Comparison of ENCODE assay signal across 8 mouse cellular contexts in genomic region chr3:103140095-103140838, GRCm38 (mm10). TPM values are rescaled to one million over a fixed set of nuclear protein-coding genes. Genes with fewer than 3 reads are reported as not detected.
DNase-seq lines count a peak whose midpoint lies in the region; ATAC-seq and TF ChIP-seq lines count a peak whose summit lies in the region.
"Not testable (repeated sequence)": the region's sequence is repeated elsewhere in the genome, so short reads cannot be mapped to it uniquely, and the experiment has no call there.

No protein-coding gene starts in this region.

- WGBS in heart, embryonic 11.5 days (ENCODE audit: insufficient replicate concordance): 28% methylated on average over 11 of the region's 11 CpGs
- WGBS in kidney, adult 2 months: 33% methylated on average over 11 of the region's 11 CpGs
- WGBS in spleen, adult 2 months: 17% methylated on average over 11 of the region's 11 CpGs

- peak overlapping the region; percentile 55 for H3K4me3 ChIP-seq in erythroblast, embryonic 14.5 days (replicated peaks)
- H3K4me3 ChIP-seq in heart, embryonic 11.5 days (ENCODE audit: low read depth, low read length): peak overlapping the region; percentile 21; the same call in 1 of the 2 replicates
- H3K4me3 ChIP-seq in kidney, adult 2 months (ENCODE audit: insufficient read depth, low read depth, low read length): peak overlapping the region; percentile 12; the same call in 1 of the 2 replicates
- H3K4me3 ChIP-seq in spleen, adult 2 months (ENCODE audit: extremely low read depth, insufficient read depth, insufficient read length): peak overlapping the region; percentile 28; the same call in 1 of the 2 replicates

- H3K9me3 ChIP-seq in erythroblast, embryonic 14.5 days (ENCODE audit: control insufficient read depth, low read length); heart, embryonic 11.5 days (replicated peaks; ENCODE audit: control insufficient read depth, low read length): not testable (repeated sequence)

- peak overlapping the region; percentile 74 for H3K27ac ChIP-seq in heart, embryonic 11.5 days (ENCODE audit: low read depth, low read length)
- peak overlapping the region; percentile 57 for H3K27ac ChIP-seq in kidney, adult 2 months (ENCODE audit: insufficient read depth, low read depth, low read length)
- not testable (repeated sequence) for H3K27ac ChIP-seq in spleen, adult 2 months (ENCODE audit: insufficient read depth, low read length)

- peak; percentile 52; the same call in 1 of the 2 replicates for ATAC-seq in heart, embryonic 11.5 days (replicated peaks; ENCODE audit: insufficient number of reproducible peaks, low FRiP score, low TSS enrichment)

- peak overlapping the region; percentile 59 for H3K4me2 ChIP-seq in heart, embryonic 11.5 days

- not testable (repeated sequence) for H3K27me3 ChIP-seq in erythroblast, embryonic 14.5 days (ENCODE audit: control insufficient read depth); heart, embryonic 11.5 days (ENCODE audit: control insufficient read depth, insufficient read depth, low read length); kidney, adult 2 months (replicated peaks; ENCODE audit: control insufficient read depth, insufficient read depth, low read length); spleen, adult 2 months (ENCODE audit: control insufficient read depth, insufficient read depth, low read length)

- H3K36me3 ChIP-seq in erythroblast, embryonic 14.5 days (ENCODE audit: control insufficient read depth): peaks cover 89% of the 10 kb centered on the region
- not testable (repeated sequence) for H3K36me3 ChIP-seq in heart, embryonic 11.5 days (ENCODE audit: control insufficient read depth, insufficient read depth, low read length); kidney, adult 2 months (ENCODE audit: control insufficient read depth, insufficient read depth, low read length); spleen, adult 2 months (ENCODE audit: control insufficient read depth, insufficient read depth, low read length)

- peak; percentile 24 for DNase-seq in adrenal gland, adult 2 months
- peak; percentile 47 for DNase-seq in kidney, adult 2 months
- peak; percentile 82 for DNase-seq in liver
- peak; percentile 45 for DNase-seq in lung, postnatal 25 days (ENCODE audit: low spot score)
- not testable (repeated sequence) for DNase-seq in spleen, adult 2 months (ENCODE audit: low read depth in 1 of 2, low spot score in 2 of 2)
- peak; percentile 31 for DNase-seq in urinary bladder, postnatal 25 days (ENCODE audit: low spot score)

- not testable (repeated sequence) for TF ChIP-seq POLR2A in kidney, adult 2 months (IDR thresholded peaks at IDR 0.05; ENCODE audit: low read depth, low read length); spleen, adult 2 months (IDR thresholded peaks at IDR 0.05; ENCODE audit: low read depth, low read length)

- peak overlapping the region; percentile 48 for H3K9ac ChIP-seq in heart, embryonic 11.5 days (ENCODE audit: low read depth, low read length)

- TF ChIP-seq CTCF in kidney, adult 2 months (conservative IDR thresholded peaks at IDR 0.05; ENCODE audit: insufficient read depth, insufficient read length, low read depth, low read length); spleen, adult 2 months (IDR thresholded peaks at IDR 0.05; ENCODE audit: extremely low read depth, insufficient read depth, insufficient read length, insufficient replicate concordance): not testable (repeated sequence)

- peaks cover 55% of the 10 kb centered on the region for H3K4me1 ChIP-seq in erythroblast, embryonic 14.5 days (ENCODE audit: control insufficient read depth)
- not testable (repeated sequence) for H3K4me1 ChIP-seq in heart, embryonic 11.5 days (ENCODE audit: control insufficient read depth, insufficient read depth, low read length); kidney, adult 2 months (ENCODE audit: control insufficient read depth, insufficient read depth, low read length); spleen, adult 2 months (ENCODE audit: control insufficient read depth, insufficient read depth, insufficient read length)

RNA-seq across cellular contexts. Expression of gene Bcas2, which starts 31.2 kb away (rescaled TPM):
- 10 to 100 TPM; 53.5 to 56.0 TPM for total RNA-seq in adrenal gland, adult 2 months (2021)
- 13.6 and 16.8 TPM in 2 replicates for polyA plus RNA-seq in adrenal gland, adult 2 months (2012; rRNA removed)
- polyA plus RNA-seq in erythroblast, embryonic 14.5 days (2012): 24.7 and 40.9 TPM in 2 replicates
- 141 and 157 TPM in 2 replicates for polyA plus RNA-seq in heart, embryonic 11.5 days (2014; fragmentation: Nextera tagmentation; extraction: Ambion mirVana)
- 24.0 and 27.7 TPM in 2 replicates for polyA plus RNA-seq in kidney, adult 2 months (2012; rRNA removed)
- polyA plus RNA-seq in spleen, adult 2 months (2012; rRNA removed): 15.3 and 21.4 TPM in 2 replicates

RNA-seq across cellular contexts. Expression of gene Dennd2c, which starts 37.9 kb away (rescaled TPM):
- total RNA-seq in adrenal gland, adult 2 months (2021): 1 to 10 TPM; 1.1 to 2.1 TPM
- polyA plus RNA-seq in adrenal gland, adult 2 months (2012; rRNA removed): 0.13 and 0.25 TPM in 2 replicates
- polyA plus RNA-seq in erythroblast, embryonic 14.5 days (2012): 0.34 and 0.39 TPM in 2 replicates
- 5.0 TPM in 2 replicates for polyA plus RNA-seq in heart, embryonic 11.5 days (2014; fragmentation: Nextera tagmentation; extraction: Ambion mirVana)
- 0.62 and 0.67 TPM in 2 replicates for polyA plus RNA-seq in kidney, adult 2 months (2012; rRNA removed)
- polyA plus RNA-seq in spleen, adult 2 months (2012; rRNA removed): 0.75 and 1.2 TPM in 2 replicates
